Mouse (Mus musculus): ENCODE data around the gene Dgkb. TPM values are rescaled to one million over a fixed set of nuclear protein-coding genes. Genes with fewer than 3 reads are reported as not detected.

The Dgkb gene
- polyA plus RNA-seq, 1 experiment = not detected

- Histone ChIP-seq H3K9me3 (no peaks in the 10 kb centered on the region), H3K4me1 (no peaks in the 10 kb centered on the region), H3K36me3 (replicated peaks; ENCODE audit: low read length) (no peaks in the 10 kb centered on the region), H3K4me3 (replicated peaks) (no peak overlapping the region), H3K27me3 (replicated peaks) (no peaks in the 10 kb centered on the region)
- TF ChIP-seq GATA1 (IDR thresholded peaks at IDR 0.05; ENCODE audit: borderline replicate concordance, low read length) (no peak), FLI1 (IDR thresholded peaks at IDR 0.05; ENCODE audit: low read length) (no peak)
These were observed 170.6 kb downstream of the Dgkb start for GRCm38 (mm10) chr12:37988066-37988591.

DNA sequence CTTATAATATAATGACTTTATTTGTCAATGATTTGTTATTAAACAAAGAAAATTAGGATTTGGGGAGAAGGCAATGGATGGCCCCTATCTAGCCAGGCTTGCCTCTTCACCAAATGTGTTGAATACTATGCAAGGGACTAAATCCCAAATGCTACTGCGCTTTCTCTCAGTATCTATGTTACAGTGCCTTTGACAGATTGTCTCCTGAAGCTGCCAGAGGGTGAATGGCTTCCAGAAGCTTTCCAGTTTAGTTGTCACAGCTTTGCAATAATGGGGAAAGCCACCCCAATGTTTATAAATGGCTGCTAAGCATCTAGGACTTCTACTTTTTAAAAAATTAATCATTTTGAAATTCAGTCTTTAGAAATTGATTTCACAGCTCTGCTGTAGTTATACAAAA is 175.7 kb downstream of the Dgkb start:
- no peaks in the 10 kb centered on the region for H3K27me3 ChIP-seq (replicated peaks)
- no peaks in the 10 kb centered on the region for H3K36me3 ChIP-seq (replicated peaks; ENCODE audit: low read length)
- H3K4me1 ChIP-seq = no peaks in the 10 kb centered on the region
- TF ChIP-seq FLI1 (IDR thresholded peaks at IDR 0.05; ENCODE audit: low read length) (no peak), GATA1 (IDR thresholded peaks at IDR 0.05; ENCODE audit: borderline replicate concordance, low read length) (no peak)
- H3K4me3 ChIP-seq (replicated peaks) = no peak overlapping the region
- peaks cover 8% of the 10 kb centered on the region; the same call in 1 of the 2 replicates for H3K9me3 ChIP-seq

DNA sequence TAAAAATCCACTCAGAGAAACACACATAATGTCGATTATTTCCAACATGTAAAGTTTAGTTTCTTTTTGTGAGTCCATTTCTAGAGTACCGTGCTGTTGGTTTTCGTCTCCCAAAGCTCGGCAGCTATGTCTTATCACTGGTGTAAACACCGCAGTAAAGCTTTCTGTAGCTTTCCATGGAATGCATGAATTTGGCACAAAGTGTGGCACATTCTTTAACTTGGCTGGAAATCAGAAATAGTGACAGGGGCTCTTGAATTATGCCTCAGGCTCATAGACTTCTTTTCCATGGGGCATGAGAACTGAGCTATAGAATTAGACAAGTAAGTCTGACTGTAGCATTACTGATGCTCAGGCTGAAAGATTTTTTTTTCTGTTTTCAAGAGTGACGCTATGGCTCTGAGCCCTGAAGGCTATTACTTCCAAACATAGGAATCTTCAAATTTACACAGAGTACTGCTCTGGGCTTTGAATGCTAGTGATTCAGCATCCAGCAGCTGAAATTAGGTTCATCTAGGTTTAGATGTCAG is 179.0 kb downstream of the Dgkb start:
- TF ChIP-seq GATA1 (IDR thresholded peaks at IDR 0.05; ENCODE audit: borderline replicate concordance, low read length) = no peak
- no peak for TF ChIP-seq FLI1 (IDR thresholded peaks at IDR 0.05; ENCODE audit: low read length)
- Histone ChIP-seq H3K27me3 (replicated peaks) (no peaks in the 10 kb centered on the region), H3K4me3 (replicated peaks) (no peak overlapping the region), H3K4me1 (no peaks in the 10 kb centered on the region), H3K36me3 (replicated peaks; ENCODE audit: low read length) (no peaks in the 10 kb centered on the region), H3K9me3 (peaks cover 8% of the 10 kb centered on the region; the same call in 1 of the 2 replicates)

DNA sequence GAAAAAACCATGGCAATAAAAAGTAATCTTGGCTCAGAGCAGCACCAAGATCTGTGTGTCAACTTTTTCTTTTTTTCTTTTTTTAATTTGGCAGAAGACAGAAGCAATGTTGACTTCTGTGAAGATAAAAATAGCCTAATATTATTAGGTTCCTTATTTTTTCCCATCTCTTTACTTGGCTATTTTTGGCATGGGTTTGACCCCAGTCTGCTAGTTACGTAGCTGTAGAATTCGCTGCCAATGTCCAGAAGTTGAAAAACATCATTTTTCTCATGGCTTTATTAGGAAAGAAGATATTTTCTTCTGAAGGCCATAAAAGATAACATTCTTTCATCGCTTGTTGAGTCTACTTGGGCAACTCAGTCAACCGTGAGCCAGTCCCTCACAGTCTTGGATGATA is 200.1 kb downstream of the Dgkb start:
- Histone ChIP-seq H3K4me3 (replicated peaks) (no peak overlapping the region), H3K9me3 (no peaks in the 10 kb centered on the region), H3K36me3 (replicated peaks; ENCODE audit: low read length) (no peaks in the 10 kb centered on the region), H3K4me1 (no peaks in the 10 kb centered on the region), H3K27me3 (replicated peaks) (no peaks in the 10 kb centered on the region)
- TF ChIP-seq FLI1 (IDR thresholded peaks at IDR 0.05; ENCODE audit: low read length) (no peak), GATA1 (IDR thresholded peaks at IDR 0.05; ENCODE audit: borderline replicate concordance, low read length) (no peak)

DNA sequence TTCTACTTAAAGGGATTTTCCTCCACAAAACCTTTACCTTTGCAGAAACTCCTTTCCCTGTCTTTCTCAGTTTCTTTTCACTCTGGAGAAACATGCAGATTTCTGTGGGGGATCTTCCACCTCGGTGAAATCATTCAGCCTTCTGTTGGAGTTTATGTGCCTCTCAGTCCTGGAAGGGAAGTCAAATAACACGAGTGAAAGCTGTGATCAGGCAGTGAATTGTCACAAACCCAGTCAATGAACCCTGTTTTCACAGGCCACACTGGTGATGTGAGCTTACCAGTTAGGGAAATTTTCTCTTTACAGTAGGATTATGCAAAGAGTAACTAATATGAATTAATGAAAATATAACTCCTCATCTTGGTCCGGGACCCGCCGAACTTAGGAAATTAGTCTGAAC is 229.7 kb downstream of the Dgkb start:
- Histone ChIP-seq H3K4me3 (replicated peaks) (no peak overlapping the region), H3K9me3 (no peaks in the 10 kb centered on the region), H3K4me1 (no peaks in the 10 kb centered on the region), H3K27me3 (replicated peaks) (no peaks in the 10 kb centered on the region), H3K36me3 (replicated peaks; ENCODE audit: low read length) (no peaks in the 10 kb centered on the region)
- no peak for TF ChIP-seq GATA1 (IDR thresholded peaks at IDR 0.05; ENCODE audit: borderline replicate concordance, low read length)
- TF ChIP-seq FLI1 (IDR thresholded peaks at IDR 0.05; ENCODE audit: low read length) = no peak

DNA sequence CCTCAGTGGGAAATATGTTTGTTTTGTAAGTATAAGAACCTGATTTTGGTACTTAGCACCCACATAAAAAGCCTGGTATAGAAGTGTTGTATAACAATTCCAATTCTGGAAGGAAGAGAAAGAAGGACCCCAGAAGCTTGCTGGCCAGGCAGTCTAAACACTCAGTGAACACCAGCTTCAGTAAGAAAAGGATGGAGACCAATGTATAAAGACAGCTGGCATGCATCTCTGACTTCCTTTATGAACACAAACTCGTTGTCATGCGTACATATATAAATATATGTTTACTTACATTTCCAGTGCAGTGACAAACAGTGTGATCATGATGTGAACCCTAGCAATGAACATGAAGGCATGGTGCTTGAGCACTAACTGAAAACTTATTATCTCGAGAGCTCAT is 270.7 kb downstream of the Dgkb start:
- no peak for TF ChIP-seq FLI1 (IDR thresholded peaks at IDR 0.05; ENCODE audit: low read length)
- TF ChIP-seq GATA1 (IDR thresholded peaks at IDR 0.05; ENCODE audit: borderline replicate concordance, low read length) = no peak
- Histone ChIP-seq H3K9me3 (no peaks in the 10 kb centered on the region), H3K4me3 (replicated peaks) (no peak overlapping the region), H3K36me3 (replicated peaks; ENCODE audit: low read length) (no peaks in the 10 kb centered on the region), H3K27me3 (replicated peaks) (no peaks in the 10 kb centered on the region), H3K4me1 (no peaks in the 10 kb centered on the region)

GRCm38 (mm10) chr12:38111928-38112327 is 294.4 kb downstream of the Dgkb start:
- H3K27me3 ChIP-seq (replicated peaks) = no peaks in the 10 kb centered on the region
- no peaks in the 10 kb centered on the region for H3K9me3 ChIP-seq
- no peak overlapping the region for H3K4me3 ChIP-seq (replicated peaks)
- H3K4me1 ChIP-seq = no peaks in the 10 kb centered on the region
- no peaks in the 10 kb centered on the region for H3K36me3 ChIP-seq (replicated peaks; ENCODE audit: low read length)
- no peak for TF ChIP-seq FLI1 (IDR thresholded peaks at IDR 0.05; ENCODE audit: low read length)
- no peak for TF ChIP-seq GATA1 (IDR thresholded peaks at IDR 0.05; ENCODE audit: borderline replicate concordance, low read length)

GRCm38 (mm10) chr12:38114990-38115615 is 297.6 kb downstream of the Dgkb start:
- Histone ChIP-seq H3K9me3 (no peaks in the 10 kb centered on the region), H3K36me3 (replicated peaks; ENCODE audit: low read length) (no peaks in the 10 kb centered on the region), H3K4me1 (no peaks in the 10 kb centered on the region), H3K27me3 (replicated peaks) (no peaks in the 10 kb centered on the region), H3K4me3 (replicated peaks) (no peak overlapping the region)
- TF ChIP-seq GATA1 (IDR thresholded peaks at IDR 0.05; ENCODE audit: borderline replicate concordance, low read length) = no peak
- no peak for TF ChIP-seq FLI1 (IDR thresholded peaks at IDR 0.05; ENCODE audit: low read length)

- H3K9me3 ChIP-seq = no peaks in the 10 kb centered on the region
- H3K27me3 ChIP-seq (replicated peaks) = no peaks in the 10 kb centered on the region
- no peak for TF ChIP-seq GATA1 (IDR thresholded peaks at IDR 0.05; ENCODE audit: borderline replicate concordance, low read length)
- no peak for TF ChIP-seq FLI1 (IDR thresholded peaks at IDR 0.05; ENCODE audit: low read length)
- H3K36me3 ChIP-seq (replicated peaks; ENCODE audit: low read length) = no peaks in the 10 kb centered on the region
- H3K4me3 ChIP-seq (replicated peaks) = no peak overlapping the region
- H3K4me1 ChIP-seq = no peaks in the 10 kb centered on the region
These were observed 306.0 kb downstream of the Dgkb start for GRCm38 (mm10) chr12:38123524-38123923.

GRCm38 (mm10) chr12:38125297-38125696 is 307.8 kb downstream of the Dgkb start:
- Histone ChIP-seq H3K27me3 (replicated peaks) (no peaks in the 10 kb centered on the region), H3K9me3 (no peaks in the 10 kb centered on the region), H3K36me3 (replicated peaks; ENCODE audit: low read length) (no peaks in the 10 kb centered on the region), H3K4me3 (replicated peaks) (no peak overlapping the region), H3K4me1 (no peaks in the 10 kb centered on the region)
- no peak for TF ChIP-seq FLI1 (IDR thresholded peaks at IDR 0.05; ENCODE audit: low read length)
- TF ChIP-seq GATA1 (IDR thresholded peaks at IDR 0.05; ENCODE audit: borderline replicate concordance, low read length) = no peak

Measured in megakaryocyte, embryonic 14.5 days (primary cell).